Mouse (Mus musculus) embryonic facial prominence, embryonic 11.5 days (tissue): ENCODE measurements around the gene Ccdc85c. TPM values are rescaled to one million over a fixed set of nuclear protein-coding genes. Genes with fewer than 3 reads are reported as not detected.

ENCODE experiments used
- ATAC-seq: fragments of 200-750 bp; cut with Nextera tagmentation; replicated peaks from 2 replicates; pipeline ENCODE4 v1.8.0; 2017; ENCODE audit warnings: low read depth; ENCODE audit not compliant: insufficient number of reproducible peaks, low FRiP score, low TSS enrichment
- DNase-seq: peaks from one replicate; pipeline ENCODE4 v3.0.0-alpha.2; 2015; ENCODE audit warnings: low spot score
- H3K27ac ChIP-seq: fragments of 300-500 bp; sonication (generic); replicated peaks from 2 replicates; pipeline ENCODE4 v1.5.1; 2014; ENCODE audit warnings: mild to moderate bottlenecking, low read depth, low read length, control low read depth
- H3K27me3 ChIP-seq: fragments of 300-500 bp; sonication (generic); 2 replicates; pipeline ENCODE4 v1.6.1; 2014; ENCODE audit warnings: mild to moderate bottlenecking, low read length, moderate library complexity, mixed read lengths; ENCODE audit not compliant: control insufficient read depth, insufficient read depth
- H3K36me3 ChIP-seq: fragments of 300-500 bp; sonication (generic); replicated peaks from 2 replicates; pipeline ENCODE4 v1.6.1; 2014; ENCODE audit warnings: low read depth, mild to moderate bottlenecking, low read length, moderate library complexity, mixed read lengths; ENCODE audit not compliant: control insufficient read depth, insufficient read depth
- H3K4me1 ChIP-seq: fragments of 300-500 bp; sonication (generic); 2 replicates; pipeline ENCODE4 v1.6.1; 2014; ENCODE audit warnings: low read length, mixed read lengths; ENCODE audit not compliant: control insufficient read depth, insufficient read depth
- H3K4me2 ChIP-seq: fragments of 300-500 bp; sonication (generic); 2 replicates; pipeline ENCODE4 v1.6.1; 2014; ENCODE audit warnings: low read depth, mild to moderate bottlenecking, control low read depth, low read length, moderate library complexity
- H3K4me3 ChIP-seq: fragments of 300-500 bp; sonication (generic); 2 replicates; pipeline ENCODE4 v1.5.1; 2014; ENCODE audit warnings: low read depth, low read length, control low read depth
- H3K9ac ChIP-seq: fragments of 300-500 bp; sonication (generic); replicated peaks from 2 replicates; pipeline ENCODE4 v1.6.1; 2014; ENCODE audit warnings: mild to moderate bottlenecking, control low read depth, low read length
- H3K9me3 ChIP-seq: fragments of 300-500 bp; sonication (generic); replicated peaks from 2 replicates; pipeline ENCODE4 v1.6.1; 2016; ENCODE audit warnings: mild to moderate bottlenecking, low read length, inconsistent platforms, mixed read lengths; ENCODE audit not compliant: control insufficient read depth
- WGBS: fragments of 180-500 bp; shearing (Covaris S2); extraction: QIAGEN DNeasy Blood & Tissue Kit; methylation state at CpG from one replicate; pipeline ENCODE4 v1.1.7; 2014; 5-methylcytosine and 5-hydroxymethylcytosine counted together
- polyA plus RNA-seq: library from polyadenylated mRNA; unstranded; fragments of >200 nt; fragmentation: Nextera tagmentation; extraction: Ambion mirVana; gene quantifications from 2 replicates; pipeline ENCODE4 v1.2.1, GENCODE M21; 2014

Ccdc85c gene
- polyA plus RNA-seq, 1 experiment from 2014 or later: 9.8 TPM

DNA sequence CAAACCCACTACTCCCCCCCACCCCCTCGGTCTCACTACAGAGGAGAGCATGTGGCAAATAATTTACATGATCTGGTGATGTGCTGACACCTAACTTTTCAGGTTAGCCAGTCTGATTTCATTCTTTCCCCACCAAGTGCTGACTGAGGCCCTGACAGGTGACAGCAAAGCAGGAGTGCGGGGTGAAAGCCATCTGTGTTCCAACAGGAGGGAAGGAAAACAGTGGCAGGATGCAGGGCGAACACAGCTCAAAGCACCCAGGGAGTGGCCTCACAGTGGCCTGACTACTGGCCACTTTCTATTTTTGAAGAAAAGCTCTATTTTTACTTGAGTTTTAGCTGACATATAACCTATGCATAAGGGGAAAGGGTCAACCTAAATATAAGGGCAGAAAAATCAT is 111.5 kb downstream of the Ccdc85c start:
- Histone ChIP-seq H3K27ac (no peak overlapping the region), H3K9me3 (no peaks in the 10 kb centered on the region), H3K4me1 (no peaks in the 10 kb centered on the region), H3K27me3 (no peaks in the 10 kb centered on the region), H3K4me2 (no peak overlapping the region), H3K4me3 (no peak overlapping the region), H3K9ac (no peak overlapping the region), H3K36me3 (no peaks in the 10 kb centered on the region; the same call in none of the 2 replicates)
- ATAC-seq (no peak), DNase-seq (no peak)
- 94% methylated on average over 3 of the region's 3 CpGs for WGBS

DNA sequence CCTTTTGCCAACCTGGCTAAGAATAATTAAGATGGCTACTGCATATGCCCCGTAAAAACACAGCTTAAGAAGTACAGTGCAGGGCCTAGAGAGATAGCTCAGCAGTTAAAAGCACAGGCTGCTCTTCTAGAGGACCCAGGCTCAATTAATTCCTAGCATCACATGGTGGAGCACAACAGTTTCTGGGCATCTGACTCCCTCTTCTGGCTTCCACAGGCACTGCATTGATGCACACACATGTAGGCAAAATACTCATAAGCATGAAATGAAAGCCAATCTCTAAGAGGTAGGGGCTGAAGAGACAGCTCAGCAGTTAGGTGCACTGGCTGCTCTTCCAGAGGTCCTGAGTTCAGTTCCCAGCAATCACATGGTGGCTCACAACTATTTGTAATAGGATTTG is 113.2 kb downstream of the Ccdc85c start:
- peak; percentile 50 for DNase-seq
- no peak for ATAC-seq
- WGBS: 92% methylated on average over 1 of the region's 1 CpGs
- no peaks in the 10 kb centered on the region for H3K9me3 ChIP-seq
- no peak overlapping the region for H3K4me2 ChIP-seq
- no peaks in the 10 kb centered on the region for H3K27me3 ChIP-seq
- no peak overlapping the region for H3K4me3 ChIP-seq
- no peaks in the 10 kb centered on the region; the same call in none of the 2 replicates for H3K36me3 ChIP-seq
- no peak overlapping the region for H3K27ac ChIP-seq
- H3K9ac ChIP-seq: no peak overlapping the region
- H3K4me1 ChIP-seq: no peaks in the 10 kb centered on the region

DNA sequence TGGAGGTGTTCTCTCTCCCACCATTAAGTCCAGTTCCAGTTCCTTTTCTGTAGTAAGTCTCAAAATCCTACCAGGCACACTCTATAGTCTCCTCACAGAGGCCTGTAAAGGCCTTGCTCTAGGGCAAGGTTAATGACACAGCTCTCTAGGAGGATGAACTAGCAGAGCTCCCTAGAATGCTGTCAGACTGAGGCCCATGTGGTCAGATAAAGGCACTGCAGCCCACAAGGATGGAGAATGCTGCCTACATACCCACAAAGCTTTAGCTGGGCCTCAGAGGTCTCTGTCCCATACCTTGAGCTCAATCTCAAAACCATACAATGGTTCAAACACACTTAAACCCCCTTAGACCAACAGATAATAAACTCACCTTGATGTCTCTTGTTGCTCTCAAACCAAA is 115.4 kb downstream of the Ccdc85c start:
- H3K27ac ChIP-seq: no peak overlapping the region
- no peak overlapping the region for H3K9ac ChIP-seq
- no peaks in the 10 kb centered on the region; the same call in none of the 2 replicates for H3K36me3 ChIP-seq
- DNase-seq: no peak
- H3K27me3 ChIP-seq: no peaks in the 10 kb centered on the region
- ATAC-seq: no peak
- H3K4me2 ChIP-seq: no peak overlapping the region
- no peak overlapping the region for H3K4me3 ChIP-seq
- no peaks in the 10 kb centered on the region for H3K4me1 ChIP-seq
- no peaks in the 10 kb centered on the region for H3K9me3 ChIP-seq

Other genes with a start within 250 kb of the Ccdc85c start
- 86.6 and 101 TPM in 2 replicates for gene Setd3, start 96.1 kb downstream of the Ccdc85c start, polyA plus RNA-seq
- gene Ccnk, start 95.8 kb downstream of the Ccdc85c start, polyA plus RNA-seq: 7.8 and 8.3 TPM in 2 replicates
- gene Hhipl1, start 30.8 kb upstream of the Ccdc85c start, polyA plus RNA-seq: 0.43 and 0.59 TPM in 2 replicates
- gene Cyp46a1, start 59.0 kb upstream of the Ccdc85c start, polyA plus RNA-seq: 2.9 and 3.1 TPM in 2 replicates
- 64.1 and 69.7 TPM in 2 replicates for gene Eml1, start 95.5 kb upstream of the Ccdc85c start, polyA plus RNA-seq